Mouse (Mus musculus) stomach, embryonic 16.5 days (tissue): Measurements from ENCODE around the gene Hdac11. TPM values are rescaled to one million over a fixed set of nuclear protein-coding genes. Genes with fewer than 3 reads are reported as not detected.

Experiments
- ATAC-seq: fragments of 200-750 bp; cut with Nextera tagmentation; 2 replicates; pipeline ENCODE4 v1.8.0; 2017; ENCODE audit warnings: moderate number of reproducible peaks, moderate TSS enrichment; ENCODE audit not compliant: insufficient read depth, low FRiP score
- H3K27ac ChIP-seq: fragments of 300-500 bp; sonication (generic); 2 replicates; pipeline ENCODE4 v1.5.1; 2014; ENCODE audit warnings: low read length
- H3K27me3 ChIP-seq: fragments of 300-500 bp; sonication (generic); 2 replicates; pipeline ENCODE4 v1.6.1; 2014; ENCODE audit warnings: low read length, control low read depth, mixed read lengths; ENCODE audit not compliant: control insufficient read depth, insufficient read depth
- H3K36me3 ChIP-seq: fragments of 300-500 bp; sonication (generic); 2 replicates; pipeline ENCODE4 v1.6.1; 2014; ENCODE audit warnings: low read length; ENCODE audit not compliant: control insufficient read depth, insufficient read depth
- H3K4me1 ChIP-seq: fragments of 300-500 bp; sonication (generic); 2 replicates; pipeline ENCODE4 v1.6.1; 2014; ENCODE audit warnings: low read length, control low read depth, mixed read lengths; ENCODE audit not compliant: control insufficient read depth, insufficient read depth
- H3K4me2 ChIP-seq: fragments of 300-500 bp; sonication (generic); 2 replicates; pipeline ENCODE4 v1.6.1; 2014; ENCODE audit warnings: low read depth, low read length, mixed read lengths
- H3K4me3 ChIP-seq: fragments of 300-500 bp; sonication (generic); replicated peaks from 2 replicates; pipeline ENCODE4 v1.5.1; 2014; ENCODE audit warnings: mild to moderate bottlenecking, low read length
- H3K9ac ChIP-seq: fragments of 300-500 bp; sonication (generic); 2 replicates; pipeline ENCODE4 v1.6.1; 2014; ENCODE audit warnings: low read length
- H3K9me3 ChIP-seq: fragments of 300-500 bp; sonication (generic); replicated peaks from 2 replicates; pipeline ENCODE4 v1.6.1; 2016; ENCODE audit warnings: low read length, control low read depth; ENCODE audit not compliant: control insufficient read depth
- WGBS: fragments of 180-500 bp; shearing (Covaris S2); extraction: QIAGEN DNeasy Blood & Tissue Kit; methylation state at CpG from one replicate; pipeline ENCODE4 v1.1.7; 2014; 5-methylcytosine and 5-hydroxymethylcytosine counted together
- polyA plus RNA-seq: library from polyadenylated mRNA; unstranded; fragments of >200 nt; fragmentation: Nextera tagmentation; extraction: Ambion mirVana; gene quantifications from 2 replicates; pipeline ENCODE4 v1.2.1, GENCODE M21; 2015

Gene Hdac11
- polyA plus RNA-seq, 1 experiment from 2014 or later = 12.3 TPM

DNA sequence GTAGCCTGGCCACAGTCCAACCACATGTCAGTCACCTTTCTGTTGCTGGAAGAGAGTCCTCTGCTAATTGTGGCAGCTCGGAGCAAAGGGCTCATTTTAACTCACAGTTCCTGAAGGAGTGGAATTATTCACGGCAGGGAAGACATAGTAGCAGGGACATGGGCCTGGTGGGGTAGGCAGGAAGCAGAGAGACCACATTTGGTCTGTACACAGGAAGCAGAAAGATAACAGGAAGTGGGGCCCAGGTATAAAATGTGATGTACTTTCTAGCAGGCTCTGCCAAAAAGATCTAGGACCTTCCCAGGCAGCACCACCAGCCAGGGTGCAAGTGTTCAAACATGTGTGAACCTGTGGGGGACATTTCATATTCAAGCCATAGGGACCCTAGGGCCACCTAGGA, 15.9 kb downstream of the Hdac11 start:
- Histone ChIP-seq H3K9ac (no peak overlapping the region), H3K4me2 (no peak overlapping the region), H3K27me3 (no peaks in the 10 kb centered on the region), H3K27ac (no peak overlapping the region), H3K4me1 (no peaks in the 10 kb centered on the region), H3K9me3 (no peaks in the 10 kb centered on the region), H3K4me3 (no peak overlapping the region), H3K36me3 (no peaks in the 10 kb centered on the region)
- ATAC-seq = no peak
- 63% methylated on average over 2 of the region's 2 CpGs for WGBS

- peak; percentile 42; the same call in 1 of the 2 replicates for ATAC-seq
- H3K9ac ChIP-seq = no peak overlapping the region
- 38% methylated on average over 7 of the region's 7 CpGs for WGBS
- no peak overlapping the region for H3K4me3 ChIP-seq
- no peaks in the 10 kb centered on the region for H3K9me3 ChIP-seq
- no peaks in the 10 kb centered on the region for H3K4me1 ChIP-seq
- H3K27ac ChIP-seq = no peak overlapping the region
- no peak overlapping the region for H3K4me2 ChIP-seq
- no peaks in the 10 kb centered on the region for H3K36me3 ChIP-seq
- H3K27me3 ChIP-seq = no peaks in the 10 kb centered on the region
Observed at GRCm38 (mm10) chr6:91173221-91173880, 16.9 kb downstream of the Hdac11 start.

DNA sequence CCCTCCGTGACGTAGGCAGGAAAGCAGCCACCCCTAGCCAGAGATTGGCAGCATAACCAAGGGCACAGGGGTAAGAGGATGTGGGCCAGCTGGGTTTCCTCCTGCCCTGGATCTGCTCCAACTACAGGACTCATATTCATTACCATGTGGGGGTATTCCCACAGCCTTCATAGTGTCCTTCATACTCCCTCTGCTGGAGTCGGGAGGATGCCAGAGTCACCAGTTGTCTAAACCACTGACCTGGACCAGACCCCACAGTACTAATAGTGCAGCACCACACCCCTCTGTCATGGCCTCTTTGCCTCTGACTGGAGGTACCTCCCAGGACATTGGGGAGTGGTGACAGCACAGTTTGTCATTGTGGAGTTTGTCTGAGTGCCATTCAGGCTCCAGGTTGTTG, 17.7 kb downstream of the Hdac11 start:
- Histone ChIP-seq H3K4me1 (no peaks in the 10 kb centered on the region), H3K27ac (no peak overlapping the region), H3K9me3 (no peaks in the 10 kb centered on the region), H3K27me3 (no peaks in the 10 kb centered on the region), H3K4me3 (no peak overlapping the region), H3K9ac (no peak overlapping the region), H3K36me3 (no peaks in the 10 kb centered on the region), H3K4me2 (no peak overlapping the region)
- 56% methylated on average over 3 of the region's 3 CpGs for WGBS
- ATAC-seq = no peak; the same call in 1 of the 2 replicates

GRCm38 (mm10) chr6:91180767-91181171, 24.3 kb downstream of the Hdac11 start:
- H3K4me3 ChIP-seq = no peak overlapping the region
- H3K9ac ChIP-seq = no peak overlapping the region
- 54% methylated on average over 9 of the region's 9 CpGs for WGBS
- no peaks in the 10 kb centered on the region for H3K4me1 ChIP-seq
- no peaks in the 10 kb centered on the region for H3K27me3 ChIP-seq
- H3K4me2 ChIP-seq = no peak overlapping the region
- no peak overlapping the region for H3K27ac ChIP-seq
- ATAC-seq = no peak
- H3K36me3 ChIP-seq = no peaks in the 10 kb centered on the region
- H3K9me3 ChIP-seq = no peaks in the 10 kb centered on the region

GRCm38 (mm10) chr6:91181320-91181719, 24.9 kb downstream of the Hdac11 start:
- Histone ChIP-seq H3K9me3 (no peaks in the 10 kb centered on the region), H3K4me3 (no peak overlapping the region), H3K27ac (no peak overlapping the region; the same call in 1 of the 2 replicates), H3K4me1 (no peaks in the 10 kb centered on the region), H3K36me3 (no peaks in the 10 kb centered on the region), H3K4me2 (no peak overlapping the region), H3K27me3 (no peaks in the 10 kb centered on the region), H3K9ac (no peak overlapping the region)
- no peak for ATAC-seq
- 66% methylated on average over 2 of the region's 2 CpGs for WGBS

DNA sequence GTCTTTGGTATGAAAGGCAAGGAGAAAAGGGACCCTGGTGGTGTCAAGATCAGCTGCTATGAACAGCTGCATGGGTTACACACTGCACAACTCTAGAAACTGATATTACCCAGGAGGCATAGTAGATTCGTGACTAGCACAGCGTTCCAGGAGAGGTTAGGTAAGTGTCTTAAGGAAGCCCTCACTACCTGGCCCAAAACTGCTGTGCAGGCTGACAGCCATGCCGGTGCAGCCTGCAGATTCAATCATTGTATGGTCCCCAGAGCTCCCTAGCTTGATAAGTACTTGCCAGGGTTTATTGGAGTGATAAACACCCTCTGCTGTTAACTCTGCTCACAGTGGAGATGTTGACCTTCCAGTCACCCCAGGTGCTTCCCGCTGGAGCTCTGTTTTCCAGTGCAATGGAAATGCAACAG, 25.6 kb downstream of the Hdac11 start:
- H3K4me3 ChIP-seq = no peak overlapping the region
- H3K4me2 ChIP-seq = no peak overlapping the region
- no peaks in the 10 kb centered on the region for H3K36me3 ChIP-seq
- no peaks in the 10 kb centered on the region for H3K4me1 ChIP-seq
- ATAC-seq = no peak
- 67% methylated on average over 4 of the region's 4 CpGs for WGBS
- no peak overlapping the region for H3K27ac ChIP-seq
- H3K9ac ChIP-seq = no peak overlapping the region
- H3K27me3 ChIP-seq = no peaks in the 10 kb centered on the region
- no peaks in the 10 kb centered on the region for H3K9me3 ChIP-seq

- no peak overlapping the region for H3K9ac ChIP-seq
- H3K9me3 ChIP-seq = no peaks in the 10 kb centered on the region
- no peaks in the 10 kb centered on the region for H3K27me3 ChIP-seq
- H3K27ac ChIP-seq = no peak overlapping the region
- H3K4me2 ChIP-seq = no peak overlapping the region
- no peak for ATAC-seq
- H3K4me1 ChIP-seq = no peaks in the 10 kb centered on the region
- 28% methylated on average over 1 of the region's 1 CpGs for WGBS
- H3K4me3 ChIP-seq = no peak overlapping the region
- no peaks in the 10 kb centered on the region for H3K36me3 ChIP-seq
Observed at GRCm38 (mm10) chr6:91183041-91183440, 26.6 kb downstream of the Hdac11 start.

DNA sequence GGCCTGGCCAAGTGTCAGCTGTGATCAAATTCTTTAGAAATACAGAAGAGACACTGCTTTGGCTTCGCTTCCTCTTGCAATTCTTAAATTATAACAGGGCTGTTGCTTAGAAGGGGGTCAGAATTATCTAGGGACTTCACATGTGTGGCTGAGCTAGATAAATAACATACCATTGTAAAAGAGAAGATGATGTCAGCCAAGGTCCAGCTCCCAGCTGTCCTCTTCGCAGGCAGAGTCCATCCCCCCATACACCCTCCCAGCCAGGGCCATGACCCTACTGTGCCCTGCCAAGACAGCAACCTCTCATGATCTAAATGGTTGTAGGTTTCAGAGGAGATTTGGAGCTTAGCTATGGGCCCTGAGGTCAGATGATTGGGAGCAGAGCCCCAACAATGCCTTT, 27.5 kb downstream of the Hdac11 start:
- H3K36me3 ChIP-seq = no peaks in the 10 kb centered on the region
- no peaks in the 10 kb centered on the region for H3K4me1 ChIP-seq
- H3K9ac ChIP-seq = no peak overlapping the region
- 56% methylated on average over 2 of the region's 2 CpGs for WGBS
- H3K4me3 ChIP-seq = no peak overlapping the region
- H3K27me3 ChIP-seq = no peaks in the 10 kb centered on the region
- no peaks in the 10 kb centered on the region for H3K9me3 ChIP-seq
- no peak overlapping the region for H3K27ac ChIP-seq
- no peak for ATAC-seq
- no peak overlapping the region for H3K4me2 ChIP-seq

- Histone ChIP-seq H3K9me3 (no peaks in the 10 kb centered on the region), H3K36me3 (no peaks in the 10 kb centered on the region), H3K4me1 (no peaks in the 10 kb centered on the region), H3K27me3 (no peaks in the 10 kb centered on the region), H3K4me2 (no peak overlapping the region), H3K27ac (no peak overlapping the region), H3K9ac (no peak overlapping the region), H3K4me3 (no peak overlapping the region)
- no peak for ATAC-seq
- 68% methylated on average over 3 of the region's 3 CpGs for WGBS
Observed at GRCm38 (mm10) chr6:91184776-91185175, 28.3 kb downstream of the Hdac11 start.
